8 mouse cellular contexts compared by ENCODE assay signal in the genomic region with DNA sequence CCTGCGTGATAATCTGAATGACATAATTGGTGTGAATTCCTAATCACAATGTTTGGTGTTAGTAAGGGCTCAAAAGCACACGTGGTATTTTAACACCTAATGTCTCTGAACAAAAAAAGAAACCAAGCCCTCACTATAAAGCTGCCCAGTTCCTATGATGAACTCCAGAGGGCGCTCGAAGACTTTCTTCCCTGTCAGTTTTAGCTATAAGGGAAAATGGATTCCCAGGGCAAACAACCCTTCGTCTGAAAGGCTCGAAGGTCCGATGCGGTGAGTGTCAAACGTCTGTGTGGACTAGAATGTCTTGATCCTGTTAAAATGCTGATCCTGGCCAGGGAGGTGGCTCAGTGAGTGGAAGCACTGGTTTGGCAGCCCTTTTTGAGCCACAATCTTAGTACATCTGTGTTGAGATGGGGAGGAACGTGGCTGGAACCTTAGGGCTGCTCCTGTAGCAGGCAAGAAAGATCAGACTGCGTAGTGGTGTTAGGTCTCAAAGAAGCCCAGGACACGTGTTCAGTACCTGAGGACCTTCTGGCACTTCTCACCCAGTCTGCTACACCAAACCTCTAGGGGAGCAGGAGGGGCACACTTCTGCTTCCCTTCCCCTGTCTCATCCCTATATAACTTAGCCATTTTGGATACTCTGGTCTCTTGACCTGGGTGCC.
DNase-seq lines count a peak whose midpoint lies in the region; ATAC-seq and TF ChIP-seq lines count a peak whose summit lies in the region.

No protein-coding gene starts in this region.

- DNase-seq in ES-E14 (ENCODE audit: low read depth, low spot score) = peak; percentile 65
- DNase-seq in cerebellum, adult 11 months = peak; percentile 75
- DNase-seq in forebrain, postnatal 0 days = peak; percentile 90
- DNase-seq in layer of hippocampus, adult 8-10 months (ENCODE audit: low spot score in 2 of 2) = peak; percentile 66 to 90
- DNase-seq in ovary, adult 18-20 months (ENCODE audit: low spot score) = peak; percentile 20
- DNase-seq in thymus, postnatal 0 days (ENCODE audit: low spot score) = peak; percentile 57

- H3K4me1 ChIP-seq in ES-E14 (ENCODE audit: control insufficient read depth in 2 of 2, insufficient read depth in 2 of 2, low read length in 2 of 2, poor library complexity in 1 of 2) = peaks cover 0 to 3% of the 10 kb centered on the region in 2 experiments; a peak in 1 of 4 replicates
- no peaks in the 10 kb centered on the region for H3K4me1 ChIP-seq in forebrain, postnatal 0 days (ENCODE audit: insufficient read depth)
- H3K4me1 ChIP-seq in lung, embryonic 15.5 days = peaks cover 14% of the 10 kb centered on the region

- 11% methylated on average over 12 of the region's 12 CpGs for WGBS in forebrain, postnatal 0 days
- 6% methylated on average over 12 of the region's 12 CpGs for WGBS in lung, embryonic 15.5 days

- peak; percentile 92 for ATAC-seq in forebrain, postnatal 0 days
- peak; percentile 62 to 83 for ATAC-seq in hematopoietic stem cell, adult 5-6 weeks (replicated peaks in 1 of 2; ENCODE audit: insufficient read depth in 1 of 2, low FRiP score in 2 of 2, low TSS enrichment in 1 of 2, low read depth in 1 of 2, poor library complexity in 2 of 2, severe bottlenecking in 2 of 2)
- no peak; the same call in 1 of the 2 replicates for ATAC-seq in lung, embryonic 15.5 days (ENCODE audit: borderline replicate concordance, extremely low read depth, low FRiP score, low TSS enrichment)

- H3K4me3 ChIP-seq in ES-E14 (ENCODE audit: insufficient read depth in 1 of 2, low read depth in 1 of 2, low read length in 2 of 2, poor library complexity in 1 of 2, severe bottlenecking in 1 of 2) = no peak overlapping the region; a peak in 1 of 4 replicates
- H3K4me3 ChIP-seq in forebrain, postnatal 0 days (ENCODE audit: low read depth, low read length) = peak overlapping the region; percentile 24; the same call in 1 of the 2 replicates
- H3K4me3 ChIP-seq in lung, embryonic 15.5 days = peak overlapping the region; percentile 19

- H3K4me2 ChIP-seq in forebrain, postnatal 0 days (ENCODE audit: low read depth) = peak overlapping the region; percentile 48
- H3K4me2 ChIP-seq in lung, embryonic 15.5 days = peak overlapping the region; percentile 62

- no peaks in the 10 kb centered on the region for H3K27me3 ChIP-seq in forebrain, postnatal 0 days (ENCODE audit: insufficient read depth, low read length)
- H3K27me3 ChIP-seq in lung, embryonic 15.5 days = no peaks in the 10 kb centered on the region

- TF ChIP-seq CTCF in forebrain, postnatal 0 days (IDR thresholded peaks at IDR 0.05; ENCODE audit: low read depth) = peak; percentile 91

- H3K9me3 ChIP-seq in ES-E14 (ENCODE audit: control insufficient read depth, insufficient read depth, low read depth, low read length) = no peaks in the 10 kb centered on the region
- H3K9me3 ChIP-seq in forebrain, postnatal 0 days (ENCODE audit: low read length) = no peaks in the 10 kb centered on the region
- no peaks in the 10 kb centered on the region for H3K9me3 ChIP-seq in lung, embryonic 15.5 days

- H3K27ac ChIP-seq in ES-E14 (ENCODE audit: insufficient read depth, low read depth, low read length, poor library complexity, severe bottlenecking) = no peak overlapping the region
- H3K27ac ChIP-seq in forebrain, postnatal 0 days (ENCODE audit: low read depth, low read length) = no peak overlapping the region
- no peak overlapping the region for H3K27ac ChIP-seq in lung, embryonic 15.5 days

- no peaks in the 10 kb centered on the region for H3K36me3 ChIP-seq in ES-E14 (ENCODE audit: control insufficient read depth, insufficient read depth, low read length, poor library complexity, severe bottlenecking)
- H3K36me3 ChIP-seq in forebrain, postnatal 0 days (ENCODE audit: insufficient read depth) = no peaks in the 10 kb centered on the region
- no peaks in the 10 kb centered on the region for H3K36me3 ChIP-seq in lung, embryonic 15.5 days

- in situ Hi-C loops in ES-E14 (cut with MboI; ENCODE audit: low sequenced_read_pairs in 2 of 2, unreplicated experiment in 2 of 2) = no loop called here

- H3K9ac ChIP-seq in ES-E14 (ENCODE audit: insufficient read depth, low read depth, low read length, poor library complexity, severe bottlenecking) = peak overlapping the region; percentile 65; the same call in 1 of the 2 replicates
- peak overlapping the region; percentile 38 for H3K9ac ChIP-seq in forebrain, postnatal 0 days
- H3K9ac ChIP-seq in lung, embryonic 15.5 days = peak overlapping the region; percentile 40

TF ChIP-seq in ES-E14, 5 proteins besides CTCF, POLR2A, EP300 and RAD21:
- TF ChIP-seq CHD2 (IDR thresholded peaks at IDR 0.05; ENCODE audit: low read depth, low read length) = no peak
- no peak for TF ChIP-seq HCFC1 (IDR thresholded peaks at IDR 0.05; ENCODE audit: borderline replicate concordance, insufficient read depth, low read length)
- TF ChIP-seq ZC3H11A (IDR thresholded peaks at IDR 0.05; ENCODE audit: borderline replicate concordance, low read depth, low read length) = peak; percentile 78

Comparison
In these comparisons a context has a peak if more than half of its experiments do, and no peak if none do; other contexts are left out.
1. DNase-seq: peak in every context shown above with its lines; median percentile 90 in forebrain, postnatal 0 days; 78 in layer of hippocampus, adult 8-10 months; 75 in cerebellum, adult 11 months; 65 in ES-E14; 57 in thymus, postnatal 0 days; 20 in ovary, adult 18-20 months.
2. H3K4me3 ChIP-seq: peak in forebrain, postnatal 0 days (single experiment) and lung, embryonic 15.5 days (single experiment); none in ES-E14 (0 of 2).
3. Peak in every context shown above with its lines, with median percentiles within 50 percentile points of each other: H3K9ac ChIP-seq.